Mouse (Mus musculus) brain, adult 2 months (tissue): ENCODE data around the gene Il27ra.
"Not testable (repeated sequence)": the region's sequence is repeated elsewhere in the genome, so short reads cannot be mapped to it uniquely, and the experiment has no call there.

ENCODE experiments used
- DNase-seq: peaks from one replicate; pipeline ENCODE4 v3.0.0; 2011; ENCODE audit warnings: low read depth, low spot score

The Il27ra gene

GRCm38 (mm10) chr8:83996567-83997505 lies 45.6 kb downstream of the Il27ra start:
- DNase-seq, result peak; percentile 96

GRCm38 (mm10) chr8:83995973-83996372 lies 46.4 kb downstream of the Il27ra start:
- no peak for DNase-seq

- no peak for DNase-seq
These were observed 48.4 kb downstream of the Il27ra start for GRCm38 (mm10) chr8:83994030-83994429.

GRCm38 (mm10) chr8:83992488-83992887 lies 49.9 kb downstream of the Il27ra start:
- DNase-seq, result no peak

- no peak for DNase-seq
These were observed 52.2 kb downstream of the Il27ra start for GRCm38 (mm10) chr8:83990170-83990569.

- DNase-seq, result no peak
These were observed 53.1 kb downstream of the Il27ra start for GRCm38 (mm10) chr8:83989243-83989642.

GRCm38 (mm10) chr8:83983222-83983621 lies 59.2 kb downstream of the Il27ra start:
- not testable (repeated sequence) for DNase-seq

- no peak for DNase-seq
These were observed 59.9 kb downstream of the Il27ra start for GRCm38 (mm10) chr8:83982449-83982848.

GRCm38 (mm10) chr8:83981533-83981932 lies 60.9 kb downstream of the Il27ra start:
- DNase-seq, result no peak

- no peak for DNase-seq
These were observed 61.5 kb downstream of the Il27ra start for GRCm38 (mm10) chr8:83980845-83981244.
